Comparison of ENCODE assay signal across 8 mouse cellular contexts in the genomic region with DNA sequence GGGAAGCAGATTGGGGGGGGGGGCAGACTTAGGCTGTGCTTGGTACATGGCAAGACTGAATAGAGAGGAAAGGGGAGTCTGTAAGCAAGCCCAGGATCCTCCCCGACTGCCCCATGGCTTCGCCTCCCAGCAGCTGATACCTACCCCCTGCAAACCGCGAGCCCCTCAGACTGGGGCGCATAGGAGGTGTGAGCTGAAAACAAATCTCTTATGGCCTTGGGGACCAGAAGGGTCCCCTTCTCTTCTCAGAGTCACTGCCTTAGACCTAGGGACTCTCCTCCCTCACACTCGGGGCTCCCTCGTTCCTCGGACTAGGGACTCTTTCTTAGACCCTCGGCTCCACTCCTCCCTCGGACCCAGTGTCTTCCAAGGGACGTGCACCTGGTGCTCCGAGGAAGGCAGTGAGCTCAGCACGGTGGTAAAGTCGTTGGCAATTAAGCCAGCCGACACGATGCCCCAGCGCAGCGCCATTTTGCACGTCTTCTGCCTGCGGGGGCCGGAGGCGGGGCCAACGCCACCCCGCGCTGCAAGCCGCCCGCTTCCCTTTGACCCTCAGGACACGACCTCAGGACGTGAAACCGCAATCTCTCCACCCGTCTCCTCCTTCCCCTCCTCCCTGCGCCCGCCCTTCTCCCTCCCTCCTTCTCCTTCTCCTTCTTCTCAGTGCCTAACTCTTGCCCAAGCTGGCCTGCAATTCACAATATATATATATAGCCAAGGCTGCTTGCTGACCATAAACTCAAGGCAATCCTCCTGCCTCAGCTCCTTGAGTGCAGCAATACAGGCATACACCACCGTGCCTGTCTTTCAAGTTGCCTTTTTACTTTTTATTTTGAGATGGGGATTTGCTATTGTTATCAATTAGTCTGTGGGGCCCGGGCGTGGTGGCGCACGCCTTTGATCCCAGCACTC. TPM values are rescaled to one million over a fixed set of nuclear protein-coding genes. Genes with fewer than 3 reads are reported as not detected.
A peak's percentile ranks its signal among the peaks of the same experiment; 100 is the strongest.
DNase-seq lines count a peak whose midpoint lies in the region; ATAC-seq and TF ChIP-seq lines count a peak whose summit lies in the region.

A gene (minus strand): TSS at position 513 of the 912 bp plus-strand sequence.

- peaks cover 25% of the 10 kb centered on the region for H3K36me3 ChIP-seq in embryonic facial prominence, embryonic 10.5 days (replicated peaks)
- H3K36me3 ChIP-seq in kidney, adult 2 months (ENCODE audit: control insufficient read depth, insufficient read depth, low read length): no peaks in the 10 kb centered on the region
- peaks cover 11% of the 10 kb centered on the region for H3K36me3 ChIP-seq in liver, embryonic 16.5 days (ENCODE audit: control insufficient read depth, insufficient read depth)
- H3K36me3 ChIP-seq in stomach, embryonic 16.5 days (ENCODE audit: control insufficient read depth, insufficient read depth, low read length): 0 out of 2 replicates have a peak, but pooled peaks cover 5% of the 10 kb centered on the region

- DNase-seq in layer of hippocampus, adult 9-11 months: peak; percentile 56
- no peak for DNase-seq in layer of hippocampus, adult 9-10 months (ENCODE audit: low spot score)
- DNase-seq in embryonic facial prominence, embryonic 10.5 days (ENCODE audit: low spot score): peak; percentile 80
- DNase-seq in heart, adult 9 months (ENCODE audit: low spot score in 2 of 2): peak; percentile 74 to 75
- peak; percentile 78 for DNase-seq in kidney, adult 2 months
- DNase-seq in natural killer cell, adult 2 months (ENCODE audit: low spot score in 2 of 2): peak; percentile 34 to 42

- 6% methylated on average over 38 of the region's 38 CpGs for WGBS in embryonic facial prominence, embryonic 10.5 days
- 18% methylated on average over 38 of the region's 38 CpGs for WGBS in kidney, adult 2 months
- 5% methylated on average over 38 of the region's 38 CpGs for WGBS in liver, embryonic 16.5 days (ENCODE audit: insufficient replicate concordance)
- WGBS in stomach, embryonic 16.5 days: 11% methylated on average over 38 of the region's 38 CpGs

- ATAC-seq in liver, embryonic 16.5 days (ENCODE audit: low read depth): peak; percentile 61
- ATAC-seq in stomach, embryonic 16.5 days (ENCODE audit: insufficient read depth, low FRiP score): peak; percentile 53

- H3K27ac ChIP-seq in embryonic facial prominence, embryonic 10.5 days (replicated peaks): peak within 1 kb of the TSS; percentile 90
- no peak within 1 kb of the TSS for H3K27ac ChIP-seq in kidney, adult 2 months (ENCODE audit: insufficient read depth, low read depth, low read length)
- H3K27ac ChIP-seq in liver, embryonic 16.5 days (ENCODE audit: low read length): peak within 1 kb of the TSS; percentile 69
- peak within 1 kb of the TSS; percentile 56 for H3K27ac ChIP-seq in stomach, embryonic 16.5 days (ENCODE audit: low read length)

- no peak for TF ChIP-seq CTCF in kidney, adult 2 months (conservative IDR thresholded peaks at IDR 0.05; ENCODE audit: insufficient read depth, insufficient read length, low read depth, low read length)

- TF ChIP-seq POLR2A in kidney, adult 2 months (IDR thresholded peaks at IDR 0.05; ENCODE audit: low read depth, low read length): no peak

- H3K27me3 ChIP-seq in embryonic facial prominence, embryonic 10.5 days (replicated peaks; ENCODE audit: low read depth, poor library complexity, severe bottlenecking): no peaks in the 10 kb centered on the region
- no peaks in the 10 kb centered on the region for H3K27me3 ChIP-seq in kidney, adult 2 months (replicated peaks; ENCODE audit: control insufficient read depth, insufficient read depth, low read length)
- H3K27me3 ChIP-seq in liver, embryonic 16.5 days (ENCODE audit: control insufficient read depth, insufficient read depth, low read depth, low read length): no peaks in the 10 kb centered on the region
- H3K27me3 ChIP-seq in stomach, embryonic 16.5 days (ENCODE audit: control insufficient read depth, insufficient read depth, low read length): no peaks in the 10 kb centered on the region

- H3K9ac ChIP-seq in liver, embryonic 16.5 days (ENCODE audit: low read depth, low read length): peak within 1 kb of the TSS; percentile 58
- peak within 1 kb of the TSS; percentile 74 for H3K9ac ChIP-seq in stomach, embryonic 16.5 days (ENCODE audit: low read length)

- H3K4me3 ChIP-seq in embryonic facial prominence, embryonic 10.5 days: peak within 1 kb of the TSS; percentile 68
- H3K4me3 ChIP-seq in kidney, adult 2 months (ENCODE audit: insufficient read depth, low read depth, low read length): peak within 1 kb of the TSS; percentile 59
- H3K4me3 ChIP-seq in liver, embryonic 16.5 days (ENCODE audit: low read depth, low read length): peak within 1 kb of the TSS; percentile 63
- peak within 1 kb of the TSS; percentile 49 for H3K4me3 ChIP-seq in stomach, embryonic 16.5 days (replicated peaks; ENCODE audit: low read length)

- H3K9me3 ChIP-seq in embryonic facial prominence, embryonic 10.5 days: no peaks in the 10 kb centered on the region
- H3K9me3 ChIP-seq in liver, embryonic 16.5 days (replicated peaks; ENCODE audit: control insufficient read depth, low read length): no peaks in the 10 kb centered on the region
- H3K9me3 ChIP-seq in stomach, embryonic 16.5 days (replicated peaks; ENCODE audit: control insufficient read depth, low read length): no peaks in the 10 kb centered on the region

- H3K4me2 ChIP-seq in liver, embryonic 16.5 days (ENCODE audit: low read depth, low read length): peak within 1 kb of the TSS; percentile 36
- H3K4me2 ChIP-seq in stomach, embryonic 16.5 days (ENCODE audit: low read depth, low read length): peak within 1 kb of the TSS; percentile 72

- peaks cover 45% of the 10 kb centered on the region for H3K4me1 ChIP-seq in embryonic facial prominence, embryonic 10.5 days
- H3K4me1 ChIP-seq in kidney, adult 2 months (ENCODE audit: control insufficient read depth, insufficient read depth, low read length): peaks cover 10% of the 10 kb centered on the region
- H3K4me1 ChIP-seq in liver, embryonic 16.5 days (ENCODE audit: control insufficient read depth, low read depth, low read length): peaks cover 48% of the 10 kb centered on the region
- H3K4me1 ChIP-seq in stomach, embryonic 16.5 days (ENCODE audit: control insufficient read depth, insufficient read depth, low read length): peaks cover 13% of the 10 kb centered on the region

RNA-seq across cellular contexts. Expression of the gene that starts here (rescaled TPM):
- polyA plus RNA-seq in embryonic facial prominence, embryonic 10.5 days (2016; fragmentation: Nextera tagmentation; extraction: Ambion mirVana): 5.7 and 7.4 TPM in 2 replicates
- 6.0 and 6.1 TPM in 2 replicates for polyA plus RNA-seq in kidney, adult 2 months (2012; rRNA removed)
- polyA plus RNA-seq in liver, embryonic 16.5 days (2015; fragmentation: Nextera tagmentation; extraction: Ambion mirVana): 2.5 and 3.3 TPM in 2 replicates
- 2.0 and 2.2 TPM in 2 replicates for polyA plus RNA-seq in stomach, embryonic 16.5 days (2015; fragmentation: Nextera tagmentation; extraction: Ambion mirVana)
